Mouse (Mus musculus) layer of hippocampus, adult 18-20 months (tissue): Measurements from ENCODE around the gene Olfr1437. TPM values are rescaled to one million over a fixed set of nuclear protein-coding genes. Genes with fewer than 3 reads are reported as not detected.
"Not testable (repeated sequence)": the region's sequence is repeated elsewhere in the genome, so short reads cannot be mapped to it uniquely, and the experiment has no call there.

Experiments used
- DNase-seq, 2 experiments: peaks; one replicate each; pipeline ENCODE4 v3.0.0; 2022; ENCODE audit warnings: low spot score in 2 of 2
- long read RNA-seq: library from polyadenylated mRNA; stranded (forward); transcript quantifications from one replicate; pipeline ENCODE4 v2.0.0, GENCODE M21; 2021
- total RNA-seq, 2 experiments: library from RNA; stranded (reverse); gene quantifications; 2 replicates each; pipeline ENCODE4 v1.2.3; 2021

The Olfr1437 gene
- not detected for total RNA-seq
- long read RNA-seq, result 0 reads

DNA sequence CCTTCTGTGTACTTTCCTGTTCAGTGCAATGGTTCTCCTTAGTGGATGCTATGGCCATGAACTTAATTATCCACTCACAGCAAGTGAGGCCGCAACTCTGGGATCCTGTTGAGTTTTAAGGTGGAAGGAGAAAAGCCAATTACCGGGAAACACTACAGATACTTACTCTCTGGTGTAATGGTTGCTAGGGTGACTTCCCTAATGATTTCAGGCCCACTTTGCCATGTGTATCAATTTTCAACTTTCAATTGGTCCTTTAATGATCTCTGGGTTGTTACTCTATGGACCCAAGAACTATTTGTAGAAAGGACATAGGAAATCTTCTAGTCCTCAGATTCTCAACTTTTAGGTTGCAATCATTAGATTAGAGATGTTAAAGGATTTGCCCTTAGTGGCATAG is at the start of gene Olfr1437:
Olfr1437 (minus strand) TSS at position 101 of the 400 bp plus-strand sequence.
- no peak for DNase-seq

DNA sequence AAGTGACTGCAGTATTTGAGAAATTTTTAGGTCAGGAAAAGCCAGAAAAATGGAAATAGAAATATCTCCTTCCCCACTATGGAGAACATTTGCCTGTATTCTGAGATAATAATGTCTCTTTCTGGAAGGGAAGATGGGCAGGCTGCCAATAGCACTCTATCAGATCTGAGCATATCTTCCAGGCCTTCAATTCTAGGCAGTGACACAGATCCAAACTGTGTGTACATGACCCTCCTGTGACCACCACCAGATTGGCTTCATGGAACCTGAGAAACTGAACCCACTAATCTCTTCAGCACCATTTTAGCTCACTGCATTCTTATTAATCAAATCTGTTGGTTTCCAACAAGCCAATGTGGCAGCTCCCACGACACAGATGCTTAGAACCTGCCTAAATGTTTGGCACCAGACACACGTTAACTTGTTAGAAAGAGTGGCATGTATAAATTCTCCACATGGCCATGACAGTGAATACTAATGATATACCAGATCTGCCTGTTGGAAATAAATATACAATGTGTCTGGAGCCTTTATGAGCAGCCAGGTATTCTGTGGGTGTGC is 49.6 kb upstream of the Olfr1437 start:
- peak; percentile 80 to 90 for DNase-seq

- no peak for DNase-seq
These were observed 48.1 kb upstream of the Olfr1437 start for GRCm38 (mm10) chr19:12373004-12373403.

- no peak for DNase-seq
These were observed 10.9 kb upstream of the Olfr1437 start, which contains the start of gene Olfr1438-ps1 for GRCm38 (mm10) chr19:12335810-12336209. Gene Olfr1438-ps1, minus strand, starts transcription at chr19:12335910.

- not testable (repeated sequence) for DNase-seq
These were observed 25.9 kb downstream of the Olfr1437 start, which contains the start of gene Olfr1436 for GRCm38 (mm10) chr19:12299030-12299429. Gene Olfr1436, minus strand, starts transcription at chr19:12299130.

DNA sequence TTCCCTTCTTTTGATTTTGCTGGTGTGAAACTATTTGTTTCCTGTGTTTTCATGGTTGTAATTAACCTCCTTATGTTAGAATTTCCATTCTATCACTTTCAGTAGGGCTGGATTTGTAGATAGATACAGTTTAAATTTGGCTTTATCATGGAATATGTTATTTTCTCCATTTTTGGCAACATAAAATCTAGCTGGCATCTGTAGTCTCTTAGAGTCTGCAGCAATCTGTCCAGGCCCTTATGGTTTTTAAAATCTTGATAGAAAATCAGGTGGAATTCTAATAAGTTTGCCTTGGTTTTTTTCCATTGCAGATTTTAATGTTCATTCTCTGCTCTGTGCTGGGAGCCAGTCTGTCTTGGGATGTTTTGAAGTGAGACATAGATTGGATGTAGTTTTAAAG is 31.9 kb downstream of the Olfr1437 start:
- peak; percentile 0 to 65 for DNase-seq

DNA sequence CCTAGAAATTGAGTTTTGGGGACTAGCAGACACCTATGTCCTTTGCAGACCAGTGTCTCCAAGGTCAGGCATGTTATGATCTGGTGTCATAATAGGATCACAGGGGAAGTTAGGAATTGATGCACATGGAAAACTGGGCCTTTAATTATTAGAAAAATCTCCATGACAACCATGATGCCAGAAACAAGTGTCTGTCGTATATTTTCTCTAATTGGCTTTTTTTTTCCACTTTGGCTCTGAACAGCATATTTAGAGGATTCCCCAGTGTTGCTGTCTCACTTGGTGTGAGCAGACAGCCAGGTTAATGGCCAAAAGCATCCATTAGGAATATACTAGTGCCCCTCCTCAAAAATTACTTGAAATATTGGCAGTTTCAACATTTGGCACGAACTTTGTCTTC is 45.3 kb downstream of the Olfr1437 start, which contains the start of gene Olfr1434:
Olfr1434 (plus strand) TSS at position 301 of the 400 bp plus-strand sequence.
- no peak for DNase-seq

Other genes with a start within 250 kb of the Olfr1437 start
- gene Olfr1425, start 247.4 kb downstream of the Olfr1437 start, total RNA-seq, result not detected
- not detected for gene Olfr1426, start 233.1 kb downstream of the Olfr1437 start, total RNA-seq
- gene Olfr1427, start 221.8 kb downstream of the Olfr1437 start, total RNA-seq, result not detected
- not detected for gene Olfr1428, start 209.2 kb downstream of the Olfr1437 start, total RNA-seq
- gene Olfr76, start 201.9 kb downstream of the Olfr1437 start, total RNA-seq, result not detected
- gene Olfr1555-ps1, start 155.0 kb downstream of the Olfr1437 start, total RNA-seq, result not detected
- gene Olfr1431, start 124.5 kb downstream of the Olfr1437 start, total RNA-seq, result not detected
- not detected for gene Olfr1432, start 92.5 kb downstream of the Olfr1437 start, total RNA-seq
- not detected for gene Olfr262, start 83.4 kb downstream of the Olfr1437 start, total RNA-seq
- not detected for gene Olfr235, start 64.1 kb downstream of the Olfr1437 start, total RNA-seq
- gene Olfr1434, start 45.2 kb downstream of the Olfr1437 start, total RNA-seq, result not detected
- gene Olfr1436, start 26.0 kb downstream of the Olfr1437 start, total RNA-seq, result not detected
- not detected for gene Olfr1438-ps1, start 10.8 kb upstream of the Olfr1437 start, total RNA-seq
- gene Olfr1440, start 62.2 kb upstream of the Olfr1437 start, total RNA-seq, result not detected
- gene Olfr1441, start 92.3 kb upstream of the Olfr1437 start, total RNA-seq, result not detected
- not detected for gene Pfpl, start 102.8 kb upstream of the Olfr1437 start, total RNA-seq
- 1 to 10 TPM; 7.8 to 9.4 TPM for gene Mpeg1, start 135.7 kb upstream of the Olfr1437 start, total RNA-seq
- gene Dtx4, start 176.4 kb upstream of the Olfr1437 start, total RNA-seq, result 10 to 100 TPM; 34.6 to 35.6 TPM
- gene Fam111a, start 220.6 kb upstream of the Olfr1437 start, total RNA-seq, result 1 to 10 TPM in 1 of 2 experiments, under 1 TPM in 1; 0.91 to 1.7 TPM